Mouse (Mus musculus) limb, embryonic 10.5 days (tissue): Measurements from ENCODE around the gene Zfp84. TPM values are rescaled to one million over a fixed set of nuclear protein-coding genes. Genes with fewer than 3 reads are reported as not detected.
"Not testable (repeated sequence)": the region's sequence is repeated elsewhere in the genome, so short reads cannot be mapped to it uniquely, and the experiment has no call there.

ENCODE experiments used
- DNase-seq: peaks from one replicate; pipeline ENCODE4 v3.0.0-alpha.2; 2017; ENCODE audit warnings: low spot score
- H3K27ac ChIP-seq: fragments of 300-500 bp; sonication (generic); 2 replicates; pipeline ENCODE4 v1.5.1; 2016; ENCODE audit warnings: mild to moderate bottlenecking
- H3K27me3 ChIP-seq: fragments of 300-500 bp; sonication (generic); 2 replicates; pipeline ENCODE4 v1.6.1; 2016; ENCODE audit warnings: low read depth, mild to moderate bottlenecking; ENCODE audit not compliant: poor library complexity, severe bottlenecking
- H3K36me3 ChIP-seq: fragments of 300-500 bp; sonication (generic); 2 replicates; pipeline ENCODE4 v1.6.1; 2016; ENCODE audit warnings: mild to moderate bottlenecking, moderate library complexity
- H3K4me1 ChIP-seq: fragments of 300-500 bp; sonication (generic); 2 replicates; pipeline ENCODE4 v1.6.1; 2016
- H3K4me3 ChIP-seq: fragments of 300-500 bp; sonication (generic); 2 replicates; pipeline ENCODE4 v1.5.1; 2016; ENCODE audit warnings: mild to moderate bottlenecking, moderate library complexity
- H3K9me3 ChIP-seq: fragments of 300-500 bp; sonication (generic); replicated peaks from 2 replicates; pipeline ENCODE4 v1.6.1; 2016; ENCODE audit warnings: mild to moderate bottlenecking
- WGBS: fragments of 180-500 bp; shearing (Covaris S2); methylation state at CpG from one replicate; pipeline ENCODE4 v1.1.7; 2016; 5-methylcytosine and 5-hydroxymethylcytosine counted together
- polyA plus RNA-seq: library from polyadenylated mRNA; unstranded; fragments of >200 nt; fragmentation: Nextera tagmentation; extraction: Ambion mirVana; gene quantifications from 2 replicates; pipeline ENCODE4 v1.2.1, GENCODE M21; 2016

The Zfp84 gene
- polyA plus RNA-seq = 8.7 and 12.4 TPM in 2 replicates

DNA sequence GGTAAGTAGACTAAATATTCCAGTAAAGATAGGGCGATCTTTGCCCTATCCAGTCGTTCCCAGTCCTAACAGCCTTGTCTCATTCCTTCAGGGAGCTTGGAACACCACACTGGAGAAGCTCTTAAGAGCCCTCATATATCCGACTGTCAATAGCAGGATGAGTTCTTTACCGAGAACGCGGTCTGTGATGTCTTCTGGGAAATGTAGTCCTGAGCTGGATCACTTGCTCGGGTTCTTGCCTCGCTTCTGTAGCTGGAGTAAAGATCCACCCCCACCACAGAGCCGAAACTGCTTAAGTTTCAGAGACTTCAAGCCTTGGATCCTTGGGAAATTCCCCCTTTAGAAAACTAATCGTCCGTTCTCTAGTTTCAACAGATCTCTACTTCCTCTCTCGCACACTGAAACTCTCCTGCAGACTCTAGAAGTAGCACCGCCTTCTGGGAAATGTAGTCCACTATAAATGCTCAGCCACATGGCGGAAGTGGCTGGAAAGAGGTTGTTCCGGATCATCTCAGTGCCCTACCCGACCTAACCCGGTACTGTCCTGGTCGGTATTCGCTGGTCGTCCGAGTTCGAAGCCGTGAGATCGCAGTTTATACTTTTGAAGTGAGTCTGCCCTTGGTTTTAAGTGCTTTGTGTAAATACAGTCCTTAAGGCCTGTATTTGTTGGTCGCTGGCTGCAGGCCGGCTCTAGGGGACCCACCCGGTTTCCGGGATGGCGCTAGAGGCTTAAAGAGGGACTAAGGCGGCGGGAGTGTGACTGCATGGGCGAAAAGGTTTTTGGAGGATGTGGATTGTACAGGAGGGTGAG lies at the start of gene Zfp84:
Gene Zfp84 (plus strand): TSS at position 463 of the 811 bp plus-strand sequence.
- H3K4me3 ChIP-seq = peak within 1 kb of the TSS; percentile 78
- peak within 1 kb of the TSS; percentile 88 for H3K27ac ChIP-seq
- H3K9me3 ChIP-seq = no peaks in the 10 kb centered on the region
- H3K27me3 ChIP-seq = no peaks in the 10 kb centered on the region
- peaks cover 12% of the 10 kb centered on the region for H3K4me1 ChIP-seq
- under 1% methylated on average over 32 of the region's 32 CpGs for WGBS
- H3K36me3 ChIP-seq = peaks cover 24% of the 10 kb centered on the region
- peak; percentile 83 for DNase-seq

GRCm38 (mm10) chr7:29725461-29726142 lies 42.8 kb upstream of the Zfp84 start:
- H3K4me3 ChIP-seq, H3K9me3 ChIP-seq, H3K27me3 ChIP-seq, H3K4me1 ChIP-seq, H3K36me3 ChIP-seq, H3K27ac ChIP-seq: not testable (repeated sequence)
- WGBS = 24% methylated on average over 17 of the region's 17 CpGs
- peak; percentile 31 for DNase-seq

DNA sequence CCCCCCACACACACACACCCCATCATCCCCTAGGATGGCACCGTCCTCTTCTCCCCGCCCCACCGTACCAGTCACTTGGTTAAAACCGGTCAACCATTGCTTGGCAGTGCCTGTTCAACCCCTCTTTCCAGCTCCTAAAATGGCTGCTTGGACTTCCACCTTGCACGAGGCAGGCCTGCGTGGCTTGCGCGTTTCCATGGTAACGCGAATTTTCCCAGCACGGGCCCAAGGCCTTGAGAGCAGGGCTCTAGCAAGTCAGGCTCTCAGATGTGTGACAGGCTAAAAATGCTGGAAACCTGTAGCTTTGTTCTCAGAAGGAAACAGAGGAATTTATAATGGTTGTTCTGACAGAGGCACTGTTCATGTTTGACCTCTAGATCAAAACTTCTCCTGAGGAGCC lies 41.5 kb upstream of the Zfp84 start, which contains the start of gene Catsperg2:
Gene Catsperg2 (minus strand): TSS at position 173 of the 400 bp plus-strand sequence.
- not testable (repeated sequence) for H3K4me3 ChIP-seq, DNase-seq
- 61% methylated on average over 11 of the region's 11 CpGs for WGBS

DNA sequence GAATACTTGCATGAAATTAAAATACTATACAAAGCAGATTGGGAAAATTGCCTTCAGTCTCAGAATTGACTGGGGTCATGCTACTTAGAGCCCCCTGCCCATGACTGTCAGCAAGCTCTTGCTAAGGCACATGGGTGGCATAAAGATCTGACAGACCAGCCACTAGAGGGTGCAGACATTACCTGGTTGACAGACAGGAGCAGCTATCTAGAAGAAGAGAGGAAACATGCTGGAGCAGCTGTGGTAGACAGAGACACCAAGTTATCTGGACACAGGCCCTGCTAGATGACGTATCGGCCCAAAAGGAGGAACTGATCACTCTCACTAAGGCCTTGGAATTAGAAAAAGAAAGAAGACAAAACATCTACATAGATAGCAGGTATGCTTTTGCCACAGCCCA lies 40.3 kb upstream of the Zfp84 start:
- Histone ChIP-seq H3K27ac (no peak overlapping the region), H3K4me3 (no peak overlapping the region), H3K27me3 (no peaks in the 10 kb centered on the region), H3K36me3 (no peaks in the 10 kb centered on the region), H3K4me1 (0 out of 2 replicates have a peak, but pooled peaks cover 5% of the 10 kb centered on the region), H3K9me3 (peaks cover 2% of the 10 kb centered on the region; the same call in 1 of the 2 replicates)
- no peak for DNase-seq
- 86% methylated on average over 2 of the region's 2 CpGs for WGBS

More for the DNA sequence above, 41.5 kb upstream of the Zfp84 start, which contains the start of gene Catsperg2:
- H3K4me1 ChIP-seq, H3K27ac ChIP-seq, H3K9me3 ChIP-seq, H3K27me3 ChIP-seq, H3K36me3 ChIP-seq: not testable (repeated sequence)

DNA sequence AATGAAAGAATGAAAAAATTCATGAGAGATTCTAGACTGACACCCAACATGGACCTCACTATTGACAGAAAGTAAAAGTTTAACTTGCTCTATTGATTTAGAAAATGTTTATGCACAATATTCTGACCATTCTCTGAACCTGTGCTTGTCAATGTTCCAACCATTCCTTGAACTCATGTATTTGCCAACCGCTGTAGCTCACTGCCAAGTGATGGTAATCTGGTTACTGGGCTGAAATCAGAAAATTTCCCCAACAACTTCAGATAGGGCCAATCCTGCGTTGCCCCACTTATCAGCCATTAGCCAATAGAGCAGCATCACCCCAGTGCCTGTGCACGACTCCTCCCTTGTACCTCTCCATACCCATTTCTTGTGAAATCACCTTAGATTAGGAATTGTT lies 26.1 kb upstream of the Zfp84 start:
- H3K27me3 ChIP-seq = no peaks in the 10 kb centered on the region
- no peak overlapping the region for H3K27ac ChIP-seq
- H3K9me3 ChIP-seq = no peaks in the 10 kb centered on the region
- H3K4me3 ChIP-seq = no peak overlapping the region
- H3K36me3 ChIP-seq = no peaks in the 10 kb centered on the region
- 85% methylated on average over 3 of the region's 3 CpGs for WGBS
- H3K4me1 ChIP-seq = no peaks in the 10 kb centered on the region
- no peak for DNase-seq

GRCm38 (mm10) chr7:29760476-29760875 lies 7.9 kb upstream of the Zfp84 start:
- 93% methylated on average over 5 of the region's 5 CpGs for WGBS
- Histone ChIP-seq H3K27ac (no peak overlapping the region), H3K36me3 (no peaks in the 10 kb centered on the region), H3K4me1 (no peaks in the 10 kb centered on the region), H3K9me3 (no peaks in the 10 kb centered on the region; the same call in 1 of the 2 replicates), H3K27me3 (no peaks in the 10 kb centered on the region), H3K4me3 (no peak overlapping the region)
- DNase-seq = no peak

GRCm38 (mm10) chr7:29764702-29765101 lies 3.6 kb upstream of the Zfp84 start:
- 77% methylated on average over 7 of the region's 7 CpGs for WGBS
- no peak for DNase-seq
- H3K27ac ChIP-seq = no peak overlapping the region
- H3K27me3 ChIP-seq = no peaks in the 10 kb centered on the region
- no peaks in the 10 kb centered on the region for H3K9me3 ChIP-seq
- H3K4me1 ChIP-seq = peaks cover 12% of the 10 kb centered on the region
- H3K4me3 ChIP-seq = no peak overlapping the region
- H3K36me3 ChIP-seq = no peaks in the 10 kb centered on the region

DNA sequence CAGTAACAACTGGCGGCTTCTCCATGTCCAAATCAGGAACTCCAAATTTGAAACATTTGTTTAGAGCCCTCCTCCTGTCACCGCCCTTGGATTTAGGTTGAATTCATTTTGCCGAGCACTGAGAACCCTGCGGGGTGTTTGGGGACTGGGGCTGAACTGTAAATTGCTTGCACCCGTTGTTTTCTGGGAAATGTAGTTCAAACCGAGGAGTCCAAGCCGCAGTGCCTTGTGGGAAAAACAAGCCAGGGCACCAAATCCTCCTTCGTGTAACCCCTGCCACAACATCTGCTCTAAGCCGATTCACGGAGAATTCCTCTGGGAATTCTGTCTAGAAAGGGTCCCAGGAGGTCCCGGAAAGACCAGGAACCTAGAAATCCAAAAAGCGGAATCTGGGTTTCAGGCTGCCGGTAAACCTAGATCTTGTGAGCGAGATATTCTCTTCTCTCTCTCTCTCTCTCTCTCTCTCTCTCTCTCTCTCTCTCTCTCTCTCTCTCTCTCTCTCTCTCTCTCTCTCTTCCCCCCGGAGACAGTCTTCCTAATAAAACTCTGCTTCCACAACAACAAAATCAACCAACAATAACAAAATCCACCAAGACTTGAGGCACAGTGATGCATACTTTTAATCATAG lies 1.2 kb upstream of the Zfp84 start:
- 1% methylated on average over 15 of the region's 15 CpGs for WGBS
- peak; percentile 76 for DNase-seq
- Histone ChIP-seq H3K27me3 (no peaks in the 10 kb centered on the region), H3K9me3 (no peaks in the 10 kb centered on the region), H3K4me3 (peak overlapping the region; percentile 78), H3K27ac (peak overlapping the region; percentile 71), H3K36me3 (peaks cover 14% of the 10 kb centered on the region), H3K4me1 (peaks cover 12% of the 10 kb centered on the region)

GRCm38 (mm10) chr7:29768980-29769379 lies 628 bp downstream of the Zfp84 start:
- H3K27ac ChIP-seq = peak overlapping the region; percentile 88
- no peak for DNase-seq
- 8% methylated on average over 10 of the region's 10 CpGs for WGBS

DNA sequence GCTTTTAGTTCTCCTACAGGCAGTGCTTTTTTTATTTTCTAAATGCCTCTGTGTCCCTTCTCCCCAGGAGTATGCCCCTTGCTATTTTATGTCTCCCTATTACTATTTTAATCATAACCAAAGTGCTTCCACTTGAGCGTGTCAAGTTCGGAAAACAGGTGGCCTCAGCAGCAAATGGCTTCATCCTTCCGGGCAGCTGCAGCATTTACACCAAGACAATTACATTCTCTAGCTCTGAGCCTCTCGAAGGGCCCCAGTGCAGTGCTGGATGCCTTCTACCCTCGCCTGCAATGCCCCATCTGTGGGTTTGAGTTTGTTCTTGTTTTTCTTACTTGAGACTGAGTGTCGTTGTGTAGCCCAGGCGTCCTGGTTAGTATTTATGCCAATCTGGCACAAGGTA lies 5.2 kb downstream of the Zfp84 start:
- Histone ChIP-seq H3K36me3 (peaks cover 76% of the 10 kb centered on the region), H3K4me3 (no peak overlapping the region), H3K9me3 (no peaks in the 10 kb centered on the region), H3K4me1 (peaks cover 8% of the 10 kb centered on the region), H3K27ac (no peak overlapping the region), H3K27me3 (no peaks in the 10 kb centered on the region)
- WGBS = 94% methylated on average over 7 of the region's 7 CpGs
- no peak for DNase-seq

More at GRCm38 (mm10) chr7:29768980-29769379, 628 bp downstream of the Zfp84 start:
- Histone ChIP-seq H3K4me1 (peaks cover 12% of the 10 kb centered on the region), H3K4me3 (peak overlapping the region; percentile 78), H3K9me3 (no peaks in the 10 kb centered on the region), H3K36me3 (peaks cover 31% of the 10 kb centered on the region), H3K27me3 (no peaks in the 10 kb centered on the region)

DNA sequence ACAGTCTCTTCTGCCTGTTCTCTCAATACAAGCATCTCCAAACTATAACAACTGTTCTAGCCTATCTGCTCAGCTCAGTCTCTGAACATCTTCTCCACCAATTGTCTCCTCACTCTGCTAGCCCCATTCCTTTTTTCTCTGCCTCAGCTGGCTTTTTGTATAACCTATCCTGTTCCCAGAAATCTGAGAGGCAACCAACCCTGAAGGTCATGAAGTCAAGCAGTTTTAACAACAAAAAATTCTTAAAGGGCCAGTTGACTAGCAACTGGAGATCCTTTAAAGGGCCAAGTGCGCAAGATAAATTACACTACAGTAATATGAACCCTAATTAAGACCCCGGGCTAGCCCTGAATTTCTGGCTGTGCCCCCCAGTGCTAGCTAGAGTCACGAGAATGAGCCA lies 6.0 kb downstream of the Zfp84 start:
- DNase-seq = no peak
- H3K4me3 ChIP-seq = no peak overlapping the region
- H3K36me3 ChIP-seq = peaks cover 84% of the 10 kb centered on the region
- H3K27me3 ChIP-seq = no peaks in the 10 kb centered on the region
- no peak overlapping the region for H3K27ac ChIP-seq
- H3K4me1 ChIP-seq = peaks cover 3% of the 10 kb centered on the region
- no peaks in the 10 kb centered on the region for H3K9me3 ChIP-seq
- WGBS = 96% methylated on average over 3 of the region's 3 CpGs

DNA sequence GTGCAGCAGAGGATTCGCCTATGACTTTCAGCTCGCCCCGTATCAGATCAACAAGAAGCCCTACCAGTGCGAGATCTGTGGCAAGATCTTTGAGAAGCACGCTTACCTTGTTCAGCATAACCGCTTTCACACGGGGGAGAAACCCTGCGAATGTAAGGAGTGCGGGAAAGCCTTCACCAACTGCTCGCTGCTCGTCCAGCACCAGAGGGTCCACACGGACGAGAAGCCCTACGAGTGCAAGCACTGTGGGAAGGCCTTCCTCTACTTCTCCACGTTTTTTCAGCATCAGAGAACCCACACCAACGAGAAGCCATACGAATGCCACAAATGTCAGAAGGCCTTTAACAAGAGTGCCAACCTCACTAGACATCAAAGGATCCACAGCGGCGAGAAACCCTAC lies 8.2 kb downstream of the Zfp84 start:
- no peak for DNase-seq
- Histone ChIP-seq H3K27ac (no peak overlapping the region), H3K36me3 (peaks cover 81% of the 10 kb centered on the region), H3K27me3 (no peaks in the 10 kb centered on the region), H3K9me3 (no peaks in the 10 kb centered on the region), H3K4me3 (no peak overlapping the region), H3K4me1 (no peaks in the 10 kb centered on the region)
- 95% methylated on average over 19 of the region's 19 CpGs for WGBS

DNA sequence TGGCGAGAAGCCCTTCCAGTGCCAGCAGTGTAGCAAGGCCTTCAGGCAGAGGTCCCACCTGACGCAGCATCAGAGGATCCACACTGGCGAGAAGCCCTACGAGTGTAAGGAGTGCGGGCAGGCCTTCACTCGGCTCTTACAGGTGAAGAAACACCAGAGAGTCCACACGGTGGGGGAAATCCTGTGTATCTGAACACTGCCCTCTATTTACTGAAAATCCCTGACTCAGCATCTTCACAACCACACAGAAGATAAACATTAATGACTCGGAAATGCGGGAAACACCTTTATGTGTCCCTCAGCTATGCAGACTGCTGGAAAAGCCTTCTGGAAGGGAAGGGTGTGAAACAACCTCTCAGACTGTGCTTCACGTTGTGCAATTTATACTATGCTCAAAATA lies 9.0 kb downstream of the Zfp84 start:
- WGBS = 95% methylated on average over 10 of the region's 10 CpGs
- DNase-seq = no peak
- Histone ChIP-seq H3K9me3 (no peaks in the 10 kb centered on the region), H3K36me3 (peaks cover 73% of the 10 kb centered on the region), H3K27ac (no peak overlapping the region), H3K4me3 (no peak overlapping the region), H3K27me3 (no peaks in the 10 kb centered on the region), H3K4me1 (no peaks in the 10 kb centered on the region)
